Mouse (Mus musculus): ENCODE measurements around the gene Fez2. TPM values are rescaled to one million over a fixed set of nuclear protein-coding genes. Genes with fewer than 3 reads are reported as not detected.

The Fez2 gene
- 10 to 100 TPM; 60.3 to 95.0 (median 77.1) TPM for total RNA-seq (2022)

GRCm38 (mm10) chr17:78417381-78418281, at the start of gene Fez2:
Gene Fez2 (minus strand): TSS chr17:78418152.
- peak; percentile 93 to 94 for DNase-seq (ENCODE audit: low spot score in 2 of 2)

GRCm38 (mm10) chr17:78465500-78465899, 47.5 kb upstream of the Fez2 start:
- DNase-seq (ENCODE audit: low spot score in 2 of 2): no peak

- no peak for DNase-seq (ENCODE audit: low spot score in 2 of 2)
Measured at GRCm38 (mm10) chr17:78465071-78465470, 47.1 kb upstream of the Fez2 start.

GRCm38 (mm10) chr17:78460140-78460539, 42.2 kb upstream of the Fez2 start:
- no peak for DNase-seq (ENCODE audit: low spot score in 2 of 2)

- no peak for DNase-seq (ENCODE audit: low spot score in 2 of 2)
Measured at GRCm38 (mm10) chr17:78455556-78455955, 37.6 kb upstream of the Fez2 start.

GRCm38 (mm10) chr17:78455114-78455513, 37.2 kb upstream of the Fez2 start:
- DNase-seq (ENCODE audit: low spot score in 2 of 2): peak; percentile 60 to 69

GRCm38 (mm10) chr17:78454189-78454977, 36.4 kb upstream of the Fez2 start:
- DNase-seq (ENCODE audit: low spot score in 2 of 2): no peak

GRCm38 (mm10) chr17:78453529-78453928, 35.6 kb upstream of the Fez2 start:
- DNase-seq (ENCODE audit: low spot score in 2 of 2): no peak

GRCm38 (mm10) chr17:78451886-78452285, 33.9 kb upstream of the Fez2 start:
- DNase-seq (ENCODE audit: low spot score in 2 of 2): no peak

GRCm38 (mm10) chr17:78451332-78451793, 33.4 kb upstream of the Fez2 start:
- peak; percentile 14 to 39 for DNase-seq (ENCODE audit: low spot score in 2 of 2)

GRCm38 (mm10) chr17:78449635-78450197, 31.8 kb upstream of the Fez2 start:
- no peak for DNase-seq (ENCODE audit: low spot score in 2 of 2)

GRCm38 (mm10) chr17:78444826-78445225, 26.9 kb upstream of the Fez2 start:
- no peak for DNase-seq (ENCODE audit: low spot score in 2 of 2)

- DNase-seq (ENCODE audit: low spot score in 2 of 2): no peak
Measured at GRCm38 (mm10) chr17:78440771-78441170, 22.8 kb upstream of the Fez2 start.

GRCm38 (mm10) chr17:78437161-78437560, 19.2 kb upstream of the Fez2 start:
- DNase-seq (ENCODE audit: low spot score in 2 of 2): peak; percentile 49 to 69

- DNase-seq (ENCODE audit: low spot score in 2 of 2): no peak
Measured at GRCm38 (mm10) chr17:78435661-78436060, 17.7 kb upstream of the Fez2 start.

GRCm38 (mm10) chr17:78434746-78435145, 16.8 kb upstream of the Fez2 start:
- DNase-seq (ENCODE audit: low spot score in 2 of 2): peak; percentile 66 to 72

GRCm38 (mm10) chr17:78430374-78430773, 12.4 kb upstream of the Fez2 start:
- DNase-seq (ENCODE audit: low spot score in 2 of 2): no peak

GRCm38 (mm10) chr17:78429051-78429450, 11.1 kb upstream of the Fez2 start:
- no peak for DNase-seq (ENCODE audit: low spot score in 2 of 2)

- no peak for DNase-seq (ENCODE audit: low spot score in 2 of 2)
Measured at GRCm38 (mm10) chr17:78425026-78425425, 7.1 kb upstream of the Fez2 start.

- no peak for DNase-seq (ENCODE audit: low spot score in 2 of 2)
Measured at GRCm38 (mm10) chr17:78419216-78419615, 1.3 kb upstream of the Fez2 start.

- no peak for DNase-seq (ENCODE audit: low spot score in 2 of 2)
Measured at GRCm38 (mm10) chr17:78415255-78415654, 2.7 kb downstream of the Fez2 start.

- DNase-seq (ENCODE audit: low spot score in 2 of 2): no peak
Measured at GRCm38 (mm10) chr17:78409900-78410299, 8.1 kb downstream of the Fez2 start.
